Mouse (Mus musculus) granulocyte monocyte progenitor cell, adult 5-6 weeks (primary cell): ENCODE results near the gene Zbtb7a. TPM values are rescaled to one million over a fixed set of nuclear protein-coding genes. Genes with fewer than 3 reads are reported as not detected.
"Not testable (repeated sequence)": the region's sequence is repeated elsewhere in the genome, so short reads cannot be mapped to it uniquely, and the experiment has no call there.

Experiments used
- ATAC-seq: replicated peaks from 2 replicates; pipeline ENCODE4 v1.8.0; 2016; ENCODE audit warnings: mild to moderate bottlenecking, moderate TSS enrichment, inconsistent platforms; ENCODE audit not compliant: poor library complexity, severe bottlenecking
- total RNA-seq, 2 experiments: library from RNA; stranded (forward) in 1 of 2; stranded (reverse) in 1 of 2; fragments of 200-712, 200-1000 nt in 1 of 2; fragments of >200 nt in 1 of 2; fragmentation: Nextera tagmentation in 1 of 2; gene quantifications; 2 replicates each; pipeline ENCODE4 v1.2.3; 2014 to 2017

Zbtb7a gene
- total RNA-seq, 2 experiments from 2014 or later = 8.0 to 16.1 TPM

DNA sequence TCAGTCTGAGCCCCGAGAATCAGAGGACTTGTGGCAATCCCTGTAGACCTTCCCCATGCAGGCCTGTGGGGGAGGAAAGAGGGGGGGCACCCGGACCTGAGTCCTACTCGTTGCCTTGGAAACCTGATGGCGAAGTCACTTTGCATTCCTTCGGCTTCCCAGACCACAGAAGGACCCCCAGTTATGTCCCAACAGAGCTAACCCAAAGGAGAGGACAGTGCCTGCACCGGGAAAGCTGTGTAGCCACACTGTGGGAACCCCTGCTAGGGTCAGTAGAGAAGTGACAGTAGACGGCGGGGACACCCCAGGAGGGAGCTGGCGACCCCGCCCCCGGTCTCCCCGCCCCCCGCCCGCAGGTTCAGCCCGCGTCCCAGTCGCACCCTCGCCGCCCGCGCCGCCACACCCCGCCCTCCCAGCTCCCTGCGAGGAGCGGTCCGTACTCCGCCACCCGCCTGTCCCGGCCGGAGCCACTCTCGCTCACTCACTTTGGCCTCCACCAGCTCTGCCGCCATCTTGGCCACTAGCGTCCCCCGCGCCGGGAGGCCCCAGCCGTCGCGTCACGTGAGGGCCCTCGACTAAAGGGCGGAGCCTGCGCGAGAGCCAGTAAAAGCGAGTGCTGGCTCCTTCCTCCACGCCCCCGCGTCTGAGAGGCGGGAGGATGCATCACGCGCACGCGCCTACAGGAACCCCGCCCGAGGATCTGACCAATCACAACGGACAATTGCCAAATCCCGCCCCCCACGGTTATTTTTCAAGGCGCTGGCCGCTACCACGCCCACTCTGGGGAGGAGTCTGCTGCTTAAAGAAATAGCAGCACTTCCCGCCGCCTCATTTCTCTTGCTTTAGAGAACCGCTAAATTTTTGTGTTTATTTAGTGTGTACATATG lies 32.4 kb downstream of the Zbtb7a start, which contains the start of gene Pias4:
TSS of gene Pias4 (minus strand) at position 724 of the 887 bp plus-strand sequence.
- ATAC-seq = peak; percentile 90

DNA sequence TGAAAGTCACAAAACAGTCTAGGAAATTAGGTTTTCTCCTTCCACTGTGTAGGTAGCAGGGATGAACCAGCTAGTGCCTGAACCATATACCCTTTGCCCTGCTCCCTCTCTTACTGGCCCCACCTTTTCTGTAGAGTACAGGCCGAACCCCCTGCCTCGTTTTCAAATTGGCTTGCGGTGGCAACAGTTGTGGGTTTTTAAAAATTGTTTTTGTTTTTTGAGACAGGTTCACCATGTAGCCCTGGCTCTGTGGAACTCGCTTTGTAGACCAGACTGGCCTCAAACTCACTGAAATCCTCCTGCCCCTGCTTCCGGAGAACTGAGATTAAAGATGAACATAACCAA lies 33.0 kb downstream of the Zbtb7a start:
- peak; percentile 9; the same call in 1 of the 2 replicates for ATAC-seq

DNA sequence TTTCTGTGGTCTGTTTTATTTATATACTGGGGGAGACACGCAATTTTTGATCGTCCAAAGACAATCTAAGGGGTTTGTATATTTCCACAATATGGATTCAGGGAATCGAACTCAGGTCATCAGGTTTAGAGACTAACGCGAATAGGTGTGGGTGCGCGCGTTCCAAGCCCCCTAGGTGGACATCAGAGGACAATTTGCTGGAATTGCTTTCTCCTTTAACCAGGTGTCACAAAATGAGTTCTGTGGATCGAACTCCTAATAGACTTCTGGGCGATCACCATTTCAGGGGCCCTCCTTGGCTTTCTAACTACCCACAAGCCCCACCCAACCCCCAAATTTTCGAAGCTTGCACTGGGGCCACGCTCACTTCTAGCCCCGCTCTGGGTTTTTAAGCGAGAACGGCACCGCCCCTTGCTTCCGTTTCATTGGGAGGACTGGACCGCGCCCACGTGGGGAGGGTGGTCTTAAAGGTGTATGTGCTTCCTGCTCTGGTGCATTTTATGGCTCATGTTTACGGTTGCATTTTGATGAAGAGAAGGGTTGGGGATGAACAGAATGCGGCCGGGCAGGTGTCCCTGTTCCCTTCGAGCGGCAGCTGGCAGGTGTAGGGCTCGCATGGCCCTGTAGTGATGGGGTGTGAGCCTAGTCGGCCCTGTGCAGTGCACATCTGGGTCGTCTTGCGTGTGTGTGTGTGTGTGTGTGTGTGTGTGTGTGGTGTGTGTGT lies 33.7 kb downstream of the Zbtb7a start:
- peak; percentile 49 for ATAC-seq

DNA sequence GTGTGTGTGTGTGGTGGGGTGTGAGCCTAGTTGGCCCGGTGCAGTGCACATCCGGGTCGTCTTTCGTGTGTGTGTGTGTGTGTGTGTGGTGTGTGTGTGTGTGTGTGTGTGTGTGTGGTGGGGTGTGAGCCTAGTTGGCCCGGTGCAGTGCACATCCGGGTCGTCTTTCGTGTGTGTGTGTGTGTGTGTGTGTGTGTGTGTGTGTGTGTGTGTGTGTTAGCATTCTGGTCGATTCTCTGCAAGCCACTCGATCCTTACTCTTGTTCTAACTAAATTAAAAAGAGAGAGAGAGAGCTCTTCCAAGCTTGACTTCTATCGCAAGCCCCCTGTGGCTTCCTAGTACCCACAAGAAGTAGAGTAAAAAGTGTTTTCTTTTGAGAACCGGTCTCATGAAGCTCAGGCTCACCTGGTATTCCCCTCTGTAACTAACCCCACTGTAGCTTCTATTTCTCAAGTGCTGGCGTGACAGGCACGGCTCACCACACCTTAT lies 34.4 kb downstream of the Zbtb7a start:
- ATAC-seq = peak; percentile 28

DNA sequence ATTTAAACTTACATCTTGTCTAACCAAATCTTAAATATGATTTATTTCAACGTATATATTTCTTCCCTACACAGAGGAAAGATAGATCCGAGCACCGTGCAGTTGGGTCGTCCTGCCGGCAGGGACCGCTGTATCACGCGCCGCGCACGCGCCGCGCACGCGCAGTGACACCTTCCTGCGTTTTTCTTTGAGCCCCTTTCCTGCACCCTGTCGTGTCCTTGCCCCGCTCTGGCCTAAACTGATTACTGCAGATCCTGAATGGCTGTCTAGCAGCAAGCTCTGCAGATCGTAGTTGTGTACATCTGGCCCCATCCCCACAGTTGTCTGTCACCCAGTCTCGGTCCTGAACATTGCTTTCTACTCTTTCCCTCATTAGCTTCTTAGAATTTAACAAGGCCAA lies 38.1 kb downstream of the Zbtb7a start:
- peak; percentile 31 for ATAC-seq

DNA sequence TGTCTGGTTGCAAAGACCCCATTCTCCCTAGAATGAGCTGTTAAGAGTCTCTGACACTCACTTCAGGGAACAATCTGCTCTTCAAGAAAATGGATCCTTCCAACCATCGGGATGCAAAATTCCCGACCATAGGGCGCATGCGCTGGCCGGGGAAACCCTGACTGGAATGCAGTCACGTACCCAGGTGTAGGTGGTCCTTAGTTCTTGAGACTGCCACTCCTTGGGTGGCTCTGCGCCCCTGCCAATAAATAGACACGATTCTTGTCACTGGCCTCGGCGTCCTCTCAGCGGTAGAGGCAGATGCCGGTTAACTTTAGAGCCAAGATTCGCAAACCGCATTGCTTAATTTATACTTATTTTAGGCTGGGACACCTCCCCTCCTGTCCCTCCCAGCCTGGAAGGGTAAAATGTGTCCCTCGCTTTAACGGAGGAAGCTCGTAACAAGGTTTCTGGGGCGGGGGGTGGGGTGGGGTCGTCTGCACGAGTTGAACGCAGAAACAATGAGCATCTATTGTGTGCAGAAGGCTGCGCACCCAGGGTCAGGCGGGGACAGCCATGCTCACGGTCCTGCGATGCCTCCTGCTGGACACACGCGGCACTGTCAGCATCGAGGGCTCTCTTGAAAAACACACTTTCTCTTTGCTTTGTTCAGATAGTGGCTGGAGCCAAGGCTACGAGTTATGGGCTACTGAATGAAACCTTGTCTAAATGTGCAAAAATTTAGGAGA lies 39.8 kb downstream of the Zbtb7a start:
- ATAC-seq = peak; percentile 46

DNA sequence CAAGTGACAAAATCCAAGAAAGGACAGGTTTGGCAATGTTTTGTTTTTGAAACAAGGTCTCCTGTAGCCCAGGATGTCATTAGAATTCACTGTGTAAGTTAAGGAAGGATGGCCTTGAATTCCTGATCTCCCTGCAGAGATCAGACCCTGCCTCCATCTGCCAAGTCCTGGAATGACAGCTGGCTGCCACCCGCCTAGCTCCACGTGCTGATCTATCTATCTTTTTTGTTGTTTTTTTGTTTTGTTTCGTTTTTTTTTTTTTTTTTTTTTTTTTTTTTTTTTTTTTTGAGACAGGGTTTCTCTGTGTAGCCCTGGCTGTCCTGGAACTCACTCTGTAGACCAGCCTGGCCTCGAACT lies 40.3 kb downstream of the Zbtb7a start:
- not testable (repeated sequence) for ATAC-seq

DNA sequence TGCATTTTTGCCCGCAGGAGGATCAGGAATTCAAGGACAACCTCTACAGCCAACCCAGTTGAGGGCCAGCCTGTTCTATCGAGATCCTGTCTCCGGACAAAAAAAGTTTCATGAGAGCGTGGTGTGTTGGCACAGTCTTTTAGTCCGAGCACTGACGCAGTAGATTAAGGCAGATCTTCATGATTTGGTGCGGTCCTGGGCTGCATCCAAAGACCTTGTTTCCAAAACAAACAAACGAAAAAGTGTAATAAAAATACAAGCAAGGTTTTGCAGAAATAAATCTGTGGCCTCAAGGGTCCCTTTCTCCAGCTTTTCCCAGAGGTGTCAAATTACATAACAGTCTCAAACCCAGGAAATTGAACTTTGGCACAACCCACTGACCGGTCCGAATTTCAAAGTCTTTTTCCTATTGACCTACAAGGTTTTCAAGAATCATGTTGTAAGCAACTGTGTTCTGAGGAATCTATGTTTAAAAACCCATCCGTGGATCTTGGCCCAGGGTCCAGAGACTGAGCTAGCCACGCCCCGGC lies 41.0 kb downstream of the Zbtb7a start:
- no peak for ATAC-seq

DNA sequence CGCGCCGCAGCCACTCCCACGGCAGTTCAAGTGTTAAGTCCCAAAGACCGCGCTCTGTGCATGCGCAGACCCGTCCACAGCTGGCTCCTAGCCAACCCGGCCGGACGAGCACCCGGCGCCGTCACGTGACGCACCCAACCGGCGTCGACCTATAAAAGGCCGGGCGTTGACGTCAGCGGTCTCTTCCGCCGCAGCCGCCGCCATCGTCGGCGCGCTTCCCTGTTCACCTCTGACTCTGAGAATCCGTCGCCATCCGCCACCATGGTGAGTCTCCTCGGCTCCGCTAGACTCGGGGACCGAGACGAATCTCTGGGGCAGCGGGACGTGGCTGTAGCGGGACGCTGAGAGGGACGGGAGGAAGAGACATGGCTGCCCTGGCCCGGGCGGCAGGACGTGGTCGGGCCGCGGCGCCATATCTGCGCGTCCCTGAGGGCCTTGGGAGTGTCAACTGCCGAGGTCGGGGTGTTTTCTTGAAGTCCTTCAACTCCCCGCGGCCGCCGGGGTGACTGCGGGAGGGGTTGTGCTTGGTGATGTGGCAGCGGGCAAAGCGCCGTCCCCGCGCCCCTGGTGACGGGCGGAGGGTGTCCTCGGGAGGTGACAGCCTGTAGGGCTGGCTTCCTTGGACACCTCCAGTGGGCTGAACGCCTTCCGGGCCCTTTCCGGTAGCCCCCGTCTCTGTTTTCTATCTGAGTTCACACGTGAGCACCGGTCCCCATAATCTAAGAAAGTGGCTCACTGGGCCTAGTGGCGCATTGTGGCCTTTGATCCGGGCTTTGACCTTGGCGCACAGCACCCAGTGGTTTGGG lies 41.6 kb downstream of the Zbtb7a start, which contains the start of gene Eef2:
TSS of gene Eef2 (plus strand) at position 166 of the 806 bp plus-strand sequence.
- ATAC-seq = peak; percentile 64

DNA sequence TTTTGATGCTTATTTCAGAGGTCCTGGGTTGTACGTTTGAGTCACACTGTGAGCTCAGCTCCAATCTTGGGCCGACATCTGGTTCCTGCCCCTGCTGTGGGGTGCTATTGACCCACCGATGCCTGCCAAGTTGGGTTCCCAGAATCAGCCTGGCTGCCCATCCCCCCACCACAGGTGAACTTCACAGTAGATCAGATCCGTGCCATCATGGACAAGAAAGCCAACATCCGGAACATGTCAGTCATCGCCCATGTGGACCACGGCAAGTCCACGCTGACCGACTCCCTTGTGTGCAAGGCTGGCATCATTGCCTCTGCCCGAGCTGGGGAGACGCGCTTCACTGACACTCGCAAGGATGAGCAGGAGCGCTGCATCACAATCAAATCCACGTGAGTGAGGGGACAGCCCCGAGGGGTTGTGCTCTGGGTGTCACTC lies 42.5 kb downstream of the Zbtb7a start:
- ATAC-seq = no peak

DNA sequence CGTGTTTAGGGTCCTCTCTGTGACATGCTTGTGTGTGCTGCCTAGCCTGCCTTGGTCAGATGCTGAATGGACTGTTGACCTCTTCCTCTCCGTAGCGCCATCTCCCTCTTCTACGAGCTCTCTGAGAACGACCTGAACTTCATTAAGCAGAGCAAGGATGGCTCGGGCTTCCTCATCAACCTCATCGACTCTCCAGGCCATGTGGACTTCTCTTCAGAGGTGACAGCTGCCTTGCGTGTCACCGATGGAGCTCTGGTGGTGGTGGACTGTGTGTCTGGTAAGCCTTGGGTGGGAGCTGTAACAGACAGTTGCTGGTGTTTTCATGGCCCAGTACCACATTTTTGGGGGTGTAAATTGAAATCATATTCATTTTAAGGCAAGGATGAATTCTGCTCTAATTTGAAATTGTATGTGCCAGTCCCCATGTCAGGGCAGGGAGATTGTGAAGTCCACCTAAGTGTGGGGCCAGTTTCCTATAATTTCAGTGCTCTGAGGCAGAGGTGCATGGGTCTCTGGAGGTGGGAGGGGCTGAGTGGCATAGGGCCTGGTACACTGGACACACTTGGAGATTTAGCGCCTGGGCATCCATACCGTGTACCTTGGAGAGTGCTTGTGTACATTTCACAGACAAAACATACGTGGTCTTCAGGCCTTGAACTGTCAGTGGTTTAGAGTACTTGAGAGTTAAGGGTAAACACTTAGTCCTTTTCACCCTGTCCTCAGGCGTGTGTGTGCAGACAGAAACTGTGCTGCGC lies 43.1 kb downstream of the Zbtb7a start:
- ATAC-seq = no peak

DNA sequence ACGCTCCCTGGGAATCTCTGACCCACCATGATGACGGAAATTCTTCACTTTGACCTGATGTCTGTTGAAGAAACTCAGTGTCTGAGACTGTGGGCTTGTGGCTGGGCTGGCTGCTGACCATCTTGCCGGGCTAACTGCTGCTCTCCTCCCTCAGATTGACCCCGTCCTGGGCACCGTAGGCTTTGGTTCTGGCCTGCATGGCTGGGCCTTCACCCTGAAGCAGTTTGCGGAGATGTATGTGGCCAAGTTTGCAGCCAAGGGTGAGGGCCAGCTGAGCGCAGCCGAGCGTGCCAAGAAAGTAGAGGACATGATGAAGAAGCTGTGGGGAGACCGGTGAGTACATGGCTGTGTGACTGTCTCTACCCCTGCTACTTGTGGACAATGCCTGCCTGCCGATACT lies 43.9 kb downstream of the Zbtb7a start:
- no peak for ATAC-seq

DNA sequence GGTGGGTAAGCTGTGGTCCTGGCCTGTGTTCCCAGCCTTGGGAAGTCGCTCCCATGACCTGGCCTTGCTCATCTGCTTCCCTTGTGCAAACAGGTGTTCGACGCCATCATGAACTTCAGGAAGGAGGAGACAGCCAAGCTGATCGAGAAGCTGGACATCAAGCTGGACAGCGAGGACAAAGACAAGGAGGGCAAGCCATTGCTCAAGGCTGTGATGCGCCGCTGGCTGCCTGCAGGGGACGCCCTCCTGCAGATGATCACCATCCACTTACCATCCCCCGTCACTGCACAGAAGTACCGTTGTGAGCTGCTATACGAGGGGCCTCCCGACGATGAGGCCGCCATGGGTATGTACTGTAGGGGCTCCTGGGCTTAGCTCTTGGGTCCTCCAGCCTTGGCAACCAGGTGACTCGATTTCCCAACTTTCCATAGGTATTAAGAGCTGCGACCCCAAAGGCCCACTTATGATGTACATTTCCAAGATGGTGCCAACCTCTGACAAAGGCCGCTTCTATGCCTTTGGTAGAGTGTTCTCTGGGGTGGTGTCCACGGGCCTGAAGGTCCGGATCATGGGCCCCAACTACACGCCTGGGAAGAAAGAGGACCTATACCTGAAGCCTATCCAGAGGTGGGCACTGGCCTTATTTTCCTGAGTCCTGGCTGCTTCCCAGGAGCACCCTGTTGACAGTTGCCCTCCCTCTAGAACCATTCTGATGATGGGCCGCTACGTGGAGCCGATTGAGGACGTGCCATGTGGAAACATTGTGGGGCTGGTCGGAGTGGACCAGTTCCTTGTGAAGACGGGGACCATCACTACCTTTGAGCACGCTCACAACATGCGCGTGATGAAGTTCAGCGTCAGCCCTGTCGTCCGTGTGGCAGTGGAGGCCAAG lies 44.7 kb downstream of the Zbtb7a start:
- ATAC-seq = no peak

DNA sequence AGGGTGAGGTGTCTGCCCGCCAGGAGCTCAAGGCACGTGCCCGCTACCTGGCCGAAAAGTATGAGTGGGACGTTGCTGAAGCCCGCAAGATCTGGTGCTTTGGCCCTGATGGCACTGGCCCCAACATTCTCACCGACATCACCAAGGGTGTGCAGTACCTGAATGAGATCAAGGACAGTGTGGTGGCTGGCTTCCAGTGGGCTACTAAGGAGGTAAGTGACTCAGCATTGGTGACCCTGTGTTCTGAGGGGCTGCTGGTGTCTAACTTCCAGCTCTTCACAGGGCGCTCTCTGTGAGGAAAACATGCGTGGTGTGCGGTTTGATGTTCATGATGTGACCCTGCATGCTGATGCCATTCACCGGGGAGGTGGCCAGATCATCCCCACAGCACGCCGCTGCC lies 45.9 kb downstream of the Zbtb7a start:
- no peak for ATAC-seq

DNA sequence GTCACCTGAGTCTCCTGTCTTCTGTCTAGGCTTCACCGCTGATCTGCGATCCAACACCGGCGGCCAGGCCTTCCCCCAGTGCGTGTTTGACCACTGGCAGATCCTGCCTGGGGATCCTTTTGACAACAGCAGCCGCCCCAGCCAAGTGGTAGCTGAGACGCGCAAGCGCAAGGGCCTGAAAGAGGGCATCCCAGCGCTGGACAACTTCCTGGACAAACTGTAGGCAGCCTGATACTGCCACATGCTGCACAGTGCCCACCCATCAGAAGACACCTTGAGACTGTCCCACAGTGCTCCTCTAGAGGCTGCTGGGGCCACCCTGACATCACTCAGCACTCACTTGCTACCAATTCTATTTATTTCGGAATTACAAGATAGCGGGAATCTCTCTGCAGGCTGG lies 46.8 kb downstream of the Zbtb7a start:
- not testable (repeated sequence) for ATAC-seq

DNA sequence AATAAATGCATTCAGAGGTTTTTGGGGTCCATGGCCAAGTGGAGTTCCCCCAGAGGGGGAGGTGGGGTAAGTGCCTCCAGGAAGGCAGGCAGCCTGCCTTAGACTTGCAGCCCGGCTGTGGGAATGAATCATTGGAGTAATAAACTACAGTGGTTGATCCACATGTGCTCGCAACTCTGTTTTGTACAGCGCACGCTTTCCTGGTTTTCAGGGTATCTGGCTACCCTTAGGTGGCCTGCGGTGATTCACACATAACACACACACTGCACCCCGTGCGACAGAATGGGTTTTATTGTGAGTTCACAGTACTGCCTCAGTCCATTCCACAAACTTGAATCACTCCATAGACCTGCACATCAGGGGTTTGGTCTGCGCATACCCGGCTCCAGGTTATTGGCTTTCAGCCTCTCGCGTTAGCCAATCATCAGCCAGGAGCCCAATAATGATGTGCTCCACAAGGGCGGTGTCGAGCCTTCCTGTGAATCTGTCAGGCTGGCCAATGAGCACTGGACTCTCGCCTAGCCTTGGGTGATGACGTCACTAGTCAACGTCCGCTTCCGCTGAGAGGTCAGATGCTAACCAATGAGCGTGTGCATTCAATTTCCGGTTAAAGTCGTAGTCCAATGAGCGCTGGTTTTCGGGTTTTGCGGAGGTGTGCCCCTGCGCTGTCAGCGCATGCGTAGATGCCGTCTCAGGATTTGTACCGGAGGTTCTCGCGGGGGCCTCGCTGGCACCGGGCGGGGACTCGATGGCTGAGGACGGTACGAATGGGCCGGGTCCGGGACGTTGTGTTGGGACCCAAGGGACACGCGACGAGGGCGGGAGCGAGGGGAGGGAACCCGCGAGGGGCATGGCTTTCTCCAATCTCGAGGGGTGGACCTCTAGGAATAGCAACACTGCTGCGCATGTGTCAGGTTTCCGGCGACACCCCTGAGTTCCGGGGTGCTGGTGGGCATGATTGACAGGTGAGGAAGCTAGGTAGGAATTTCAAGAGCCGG lies 47.6 kb downstream of the Zbtb7a start, which contains the start of gene Dapk3:
TSS of gene Dapk3 (plus strand) at position 670 of the 998 bp plus-strand sequence.
- peak; percentile 84 for ATAC-seq

DNA sequence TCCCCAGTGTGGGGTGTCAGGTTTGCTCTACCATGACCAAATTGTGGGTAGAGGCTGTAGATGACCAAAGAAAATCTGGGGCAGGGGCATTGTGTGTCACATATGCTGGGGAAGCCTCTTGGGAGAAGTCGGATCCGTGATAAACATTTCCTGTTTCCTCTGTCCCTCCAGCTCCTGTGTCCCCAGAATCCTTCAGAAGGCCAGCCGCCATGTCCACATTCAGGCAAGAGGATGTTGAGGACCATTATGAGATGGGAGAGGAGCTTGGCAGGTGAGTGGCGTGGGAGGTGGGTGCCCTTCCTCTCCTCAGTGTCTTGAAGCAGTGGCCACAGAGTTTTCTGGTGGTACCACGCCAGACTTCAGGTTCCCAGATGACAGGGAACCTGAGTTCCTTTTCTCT lies 48.8 kb downstream of the Zbtb7a start, which contains the start of gene 4930442H23Rik:
TSS of gene 4930442H23Rik (minus strand) at position 45 of the 400 bp plus-strand sequence.
- ATAC-seq = no peak
